Mouse (Mus musculus): Measurements from ENCODE around the gene Gprc5a. TPM values are rescaled to one million over a fixed set of nuclear protein-coding genes. Genes with fewer than 3 reads are reported as not detected.

Gene Gprc5a
- polyA plus RNA-seq, 1 experiment, result not detected

DNA sequence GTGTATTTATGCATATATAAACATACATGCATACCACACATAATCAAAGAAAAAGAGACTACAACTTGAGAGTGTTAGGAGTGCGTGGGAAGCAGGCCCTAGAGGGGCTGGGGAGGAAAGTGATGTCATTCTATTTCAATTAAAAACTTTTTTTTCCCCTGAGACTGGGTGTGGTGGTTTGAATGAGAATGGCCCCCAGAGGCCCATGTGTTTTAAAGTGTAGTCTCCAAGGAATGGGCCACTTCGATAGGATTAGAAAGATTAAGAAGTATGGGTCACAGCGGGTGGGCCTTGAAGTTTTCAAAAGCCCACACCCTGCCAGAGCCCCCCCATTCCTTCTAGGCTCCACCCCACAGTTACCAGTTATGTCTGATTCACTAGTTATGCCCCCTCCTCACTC, 26.8 kb upstream of the Gprc5a start:
- TF ChIP-seq TAL1 (IDR thresholded peaks at IDR 0.05; ENCODE audit: low read length) (no peak), GATA1 (IDR thresholded peaks at IDR 0.05; ENCODE audit: low read length) (no peak)
- H3K4me1 ChIP-seq (ENCODE audit: control insufficient read depth), result no peaks in the 10 kb centered on the region
- peaks cover 24% of the 10 kb centered on the region for H3K27me3 ChIP-seq (ENCODE audit: control insufficient read depth)
- H3K36me3 ChIP-seq (ENCODE audit: control insufficient read depth), result no peaks in the 10 kb centered on the region
- H3K4me3 ChIP-seq (replicated peaks), result no peak overlapping the region
- no peaks in the 10 kb centered on the region for H3K9me3 ChIP-seq (ENCODE audit: control insufficient read depth, low read length)

DNA sequence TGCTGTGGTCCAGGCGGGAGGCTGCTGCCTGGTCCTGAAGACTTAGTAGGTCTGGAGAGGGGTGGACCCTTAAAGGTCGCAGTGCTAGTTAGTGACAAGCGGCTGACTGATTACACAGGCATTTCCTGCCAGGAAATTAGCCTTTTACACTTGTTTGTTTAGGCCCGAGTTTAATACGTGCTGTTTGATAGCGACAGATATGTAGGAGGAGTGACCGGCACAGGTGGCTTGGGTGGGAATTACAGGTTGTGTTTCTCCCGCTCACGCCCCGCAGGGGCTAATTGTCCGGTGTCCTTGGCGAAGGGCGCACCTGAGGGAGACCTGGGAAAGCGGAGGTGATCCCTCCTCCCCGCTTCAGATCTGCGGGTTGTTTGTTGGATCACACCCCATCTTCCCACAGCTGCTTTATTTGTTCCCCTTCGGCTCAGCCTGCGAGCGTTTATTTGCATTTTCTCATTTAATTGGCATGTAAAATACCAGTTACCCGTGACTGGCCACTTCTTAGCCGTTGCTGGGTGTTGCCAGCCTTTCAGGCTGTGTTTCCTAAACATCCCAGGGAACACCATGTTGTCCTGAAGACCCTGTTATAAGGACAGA, 25.1 kb upstream of the Gprc5a start:
- Histone ChIP-seq H3K27me3 (ENCODE audit: control insufficient read depth) (peaks cover 24% of the 10 kb centered on the region), H3K4me1 (ENCODE audit: control insufficient read depth) (no peaks in the 10 kb centered on the region)
- TF ChIP-seq TAL1 (IDR thresholded peaks at IDR 0.05; ENCODE audit: low read length), result no peak

DNA sequence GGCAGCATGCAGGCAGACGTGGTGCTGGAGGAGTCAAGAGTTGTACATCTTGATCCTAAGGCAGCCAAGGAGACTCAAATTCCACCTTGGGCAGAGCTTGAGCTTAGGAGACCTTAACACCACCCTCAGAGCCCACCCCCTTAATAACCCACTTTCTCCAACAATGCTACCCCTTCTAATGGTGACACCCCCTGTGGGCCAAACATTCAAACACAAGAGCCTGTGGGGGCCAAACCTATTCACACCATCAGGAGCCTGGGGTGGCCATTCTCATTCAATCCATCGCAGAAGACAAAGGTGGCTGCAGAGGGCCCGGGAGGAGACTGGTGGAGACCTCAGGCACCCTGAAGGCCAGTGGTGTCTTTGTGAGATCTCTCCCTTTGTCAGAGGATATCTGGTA, 23.5 kb upstream of the Gprc5a start:
- H3K4me3 ChIP-seq (replicated peaks), result no peak overlapping the region
- no peaks in the 10 kb centered on the region for H3K36me3 ChIP-seq (ENCODE audit: control insufficient read depth)
- H3K9me3 ChIP-seq (ENCODE audit: control insufficient read depth, low read length), result no peaks in the 10 kb centered on the region
- no peak for TF ChIP-seq GATA1 (IDR thresholded peaks at IDR 0.05; ENCODE audit: low read length)
- TF ChIP-seq TAL1 (IDR thresholded peaks at IDR 0.05; ENCODE audit: low read length), result no peak
- peaks cover 24% of the 10 kb centered on the region for H3K27me3 ChIP-seq (ENCODE audit: control insufficient read depth)
- H3K4me1 ChIP-seq (ENCODE audit: control insufficient read depth), result no peaks in the 10 kb centered on the region

More for the DNA sequence above, 25.1 kb upstream of the Gprc5a start:
- H3K4me3 ChIP-seq (replicated peaks), result no peak overlapping the region
- no peaks in the 10 kb centered on the region for H3K36me3 ChIP-seq (ENCODE audit: control insufficient read depth)
- H3K9me3 ChIP-seq (ENCODE audit: control insufficient read depth, low read length), result no peaks in the 10 kb centered on the region

DNA sequence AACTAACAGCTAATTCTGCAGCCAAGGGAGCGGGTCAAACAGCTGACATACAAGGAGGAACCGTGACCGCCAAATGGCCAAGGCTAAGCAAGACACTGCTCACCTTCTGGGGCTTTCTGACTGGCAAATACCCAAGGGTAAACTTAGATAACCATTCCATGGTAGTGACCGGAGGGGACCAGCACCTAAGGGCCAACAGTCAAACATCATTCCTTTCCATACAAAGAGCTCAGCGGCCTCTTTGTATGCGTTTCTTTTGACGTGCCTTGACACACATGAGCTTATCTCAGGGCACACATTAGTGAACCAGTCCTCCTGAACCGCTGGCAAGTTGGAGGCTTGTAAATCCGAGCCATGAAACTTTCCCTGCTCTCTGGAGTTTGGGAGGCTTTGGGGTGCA, 18.2 kb upstream of the Gprc5a start:
- TF ChIP-seq TAL1 (IDR thresholded peaks at IDR 0.05; ENCODE audit: low read length) (no peak), GATA1 (IDR thresholded peaks at IDR 0.05; ENCODE audit: low read length) (no peak)
- Histone ChIP-seq H3K9me3 (ENCODE audit: control insufficient read depth, low read length) (no peaks in the 10 kb centered on the region), H3K36me3 (ENCODE audit: control insufficient read depth) (no peaks in the 10 kb centered on the region), H3K4me3 (replicated peaks) (no peak overlapping the region), H3K27me3 (ENCODE audit: control insufficient read depth) (no peaks in the 10 kb centered on the region), H3K4me1 (ENCODE audit: control insufficient read depth) (no peaks in the 10 kb centered on the region)

DNA sequence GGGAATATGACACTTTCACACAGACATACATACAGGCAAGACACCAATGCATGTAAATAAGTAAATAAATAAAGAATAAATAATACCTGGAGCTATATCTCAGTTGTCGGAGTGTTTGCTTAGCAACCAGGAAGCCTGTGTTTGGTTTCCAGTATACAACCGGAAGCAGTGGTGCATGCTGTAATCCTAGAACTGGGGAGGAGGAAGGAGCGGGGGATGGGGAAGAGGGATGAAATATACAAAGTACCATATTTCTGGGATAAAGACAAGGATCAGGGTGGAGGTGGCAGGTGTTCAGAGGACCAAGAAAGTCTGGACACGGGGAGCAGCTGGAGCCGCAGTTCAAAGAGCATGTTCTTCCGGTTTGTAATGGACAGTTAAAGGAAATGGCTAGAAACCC, 16.9 kb upstream of the Gprc5a start:
- Histone ChIP-seq H3K4me1 (ENCODE audit: control insufficient read depth) (no peaks in the 10 kb centered on the region), H3K27me3 (ENCODE audit: control insufficient read depth) (no peaks in the 10 kb centered on the region), H3K4me3 (replicated peaks) (no peak overlapping the region), H3K36me3 (ENCODE audit: control insufficient read depth) (no peaks in the 10 kb centered on the region), H3K9me3 (ENCODE audit: control insufficient read depth, low read length) (no peaks in the 10 kb centered on the region)
- TF ChIP-seq TAL1 (IDR thresholded peaks at IDR 0.05; ENCODE audit: low read length) (no peak), GATA1 (IDR thresholded peaks at IDR 0.05; ENCODE audit: low read length) (no peak)

DNA sequence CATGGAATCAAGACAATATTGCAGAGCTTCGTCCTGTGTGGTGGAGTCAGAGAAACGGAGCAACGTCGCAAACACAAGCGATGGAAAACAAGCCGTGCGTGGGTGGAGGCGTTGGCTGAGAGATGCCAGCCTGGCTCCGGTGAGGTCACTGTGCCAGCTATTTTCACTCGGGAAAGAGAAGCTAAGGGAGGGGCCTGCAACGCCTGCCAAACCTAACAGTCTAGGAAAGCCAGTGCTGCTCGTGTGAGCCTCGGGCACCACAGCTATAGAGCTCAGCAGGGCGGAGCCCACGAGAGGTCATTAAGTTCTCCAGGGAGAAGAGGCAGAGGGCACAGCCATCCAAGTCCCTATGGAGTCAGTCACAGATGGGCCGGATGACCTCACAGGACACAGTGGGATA, 16.5 kb upstream of the Gprc5a start:
- peaks cover 2% of the 10 kb centered on the region; the same call in 1 of the 2 replicates for H3K4me1 ChIP-seq (ENCODE audit: control insufficient read depth)
- no peaks in the 10 kb centered on the region for H3K9me3 ChIP-seq (ENCODE audit: control insufficient read depth, low read length)
- H3K36me3 ChIP-seq (ENCODE audit: control insufficient read depth), result no peaks in the 10 kb centered on the region
- H3K4me3 ChIP-seq (replicated peaks), result no peak overlapping the region
- no peaks in the 10 kb centered on the region for H3K27me3 ChIP-seq (ENCODE audit: control insufficient read depth)
- TF ChIP-seq TAL1 (IDR thresholded peaks at IDR 0.05; ENCODE audit: low read length), result no peak
- no peak for TF ChIP-seq GATA1 (IDR thresholded peaks at IDR 0.05; ENCODE audit: low read length)

DNA sequence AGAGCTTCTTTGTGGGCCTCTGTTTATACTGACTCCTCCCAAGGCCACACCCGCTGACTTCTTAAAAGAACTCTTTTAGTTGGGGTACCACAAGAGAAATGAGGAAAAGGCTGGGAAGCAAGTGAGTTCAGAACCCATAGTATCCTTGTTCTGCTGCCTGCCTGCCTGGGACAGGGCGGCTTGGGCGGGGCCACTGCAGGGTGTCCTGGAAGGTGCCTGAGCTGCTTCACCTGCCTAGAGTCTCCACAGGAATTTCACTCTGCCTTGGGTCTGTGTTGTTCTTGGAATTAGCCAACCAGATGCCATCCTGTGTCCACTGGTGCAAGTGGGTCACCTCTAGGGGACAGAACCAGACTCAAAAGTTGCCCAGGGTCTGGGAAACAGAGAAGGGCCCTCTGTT, 11.7 kb upstream of the Gprc5a start:
- H3K4me1 ChIP-seq (ENCODE audit: control insufficient read depth), result peaks cover 2% of the 10 kb centered on the region; the same call in 1 of the 2 replicates
- no peaks in the 10 kb centered on the region for H3K36me3 ChIP-seq (ENCODE audit: control insufficient read depth)
- TF ChIP-seq GATA1 (IDR thresholded peaks at IDR 0.05; ENCODE audit: low read length), result no peak
- no peak overlapping the region for H3K4me3 ChIP-seq (replicated peaks)
- no peaks in the 10 kb centered on the region for H3K27me3 ChIP-seq (ENCODE audit: control insufficient read depth)
- no peaks in the 10 kb centered on the region for H3K9me3 ChIP-seq (ENCODE audit: control insufficient read depth, low read length)

DNA sequence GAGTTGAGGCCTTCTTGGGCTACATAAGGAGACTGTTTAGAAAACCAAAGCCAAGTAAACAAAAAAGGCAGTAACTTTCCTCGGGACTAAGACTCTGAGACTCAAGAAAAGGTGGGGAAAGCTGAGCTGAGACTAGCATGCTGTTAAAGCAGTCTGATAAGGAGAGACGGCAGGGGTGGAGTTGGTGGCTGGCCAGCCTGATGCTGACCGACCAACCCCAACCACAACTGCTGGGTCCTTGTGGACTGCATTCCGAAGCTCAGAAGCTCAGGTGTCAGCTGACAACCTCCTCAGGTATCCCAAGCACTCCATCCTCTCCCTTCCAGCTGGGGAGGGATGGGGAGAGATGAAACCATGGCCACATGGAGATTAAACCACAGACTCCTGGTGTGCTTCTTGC, 9.6 kb upstream of the Gprc5a start:
- H3K4me3 ChIP-seq (replicated peaks), result no peak overlapping the region
- no peaks in the 10 kb centered on the region for H3K36me3 ChIP-seq (ENCODE audit: control insufficient read depth)
- H3K9me3 ChIP-seq (ENCODE audit: control insufficient read depth, low read length), result no peaks in the 10 kb centered on the region
- H3K4me1 ChIP-seq (ENCODE audit: control insufficient read depth), result peaks cover 2% of the 10 kb centered on the region; the same call in 1 of the 2 replicates
- H3K27me3 ChIP-seq (ENCODE audit: control insufficient read depth), result no peaks in the 10 kb centered on the region
- TF ChIP-seq GATA1 (IDR thresholded peaks at IDR 0.05; ENCODE audit: low read length) (no peak), TAL1 (IDR thresholded peaks at IDR 0.05; ENCODE audit: low read length) (no peak)

DNA sequence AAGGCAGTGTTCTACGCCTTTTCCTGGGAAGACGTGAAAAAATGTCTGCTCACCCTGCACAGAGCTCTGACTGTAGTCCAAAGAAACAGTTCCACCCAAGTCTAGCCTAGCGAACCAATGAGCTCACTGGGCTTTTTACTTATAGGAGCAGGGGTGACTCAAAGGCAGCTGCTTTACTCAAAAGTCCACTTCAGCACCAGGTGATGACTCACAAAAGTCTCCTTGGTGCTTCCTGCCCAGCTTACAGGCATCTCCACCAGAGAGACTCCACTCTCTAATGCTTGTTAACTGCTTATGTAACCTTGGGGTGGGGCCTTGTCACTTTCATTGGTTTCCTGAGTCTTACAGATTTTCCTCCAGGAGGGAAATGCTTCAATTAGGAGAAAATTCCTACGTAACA, 4.7 kb upstream of the Gprc5a start:
- Histone ChIP-seq H3K9me3 (ENCODE audit: control insufficient read depth, low read length) (no peaks in the 10 kb centered on the region), H3K4me3 (replicated peaks) (no peak overlapping the region), H3K27me3 (ENCODE audit: control insufficient read depth) (peaks cover 11% of the 10 kb centered on the region), H3K36me3 (ENCODE audit: control insufficient read depth) (no peaks in the 10 kb centered on the region), H3K4me1 (ENCODE audit: control insufficient read depth) (peaks cover 12% of the 10 kb centered on the region)
- no peak for TF ChIP-seq GATA1 (IDR thresholded peaks at IDR 0.05; ENCODE audit: low read length)
- no peak for TF ChIP-seq TAL1 (IDR thresholded peaks at IDR 0.05; ENCODE audit: low read length)

DNA sequence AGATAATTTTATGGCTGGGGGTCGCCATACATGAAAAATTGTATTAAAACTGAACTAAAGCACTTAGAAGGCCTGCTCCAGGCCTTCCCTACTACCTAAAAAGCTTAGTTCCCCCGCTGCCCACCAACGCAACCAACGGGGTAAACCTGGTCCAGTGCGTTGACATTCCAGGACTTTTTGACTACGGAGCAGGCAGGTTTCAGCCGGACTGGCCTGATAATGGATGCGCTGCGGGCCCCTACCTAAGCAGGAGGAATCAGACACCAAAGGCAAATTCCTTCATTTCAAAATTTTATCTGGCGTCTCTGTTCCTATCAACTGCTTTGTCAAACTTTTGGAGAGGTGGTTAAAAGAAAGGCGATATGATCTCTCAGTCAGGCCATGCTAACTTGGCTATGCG, 830 bp upstream of the Gprc5a start:
- TF ChIP-seq GATA1 (IDR thresholded peaks at IDR 0.05; ENCODE audit: low read length), result no peak
- no peak for TF ChIP-seq TAL1 (IDR thresholded peaks at IDR 0.05; ENCODE audit: low read length)
- Histone ChIP-seq H3K27me3 (ENCODE audit: control insufficient read depth) (peaks cover 26% of the 10 kb centered on the region), H3K4me3 (replicated peaks) (no peak overlapping the region), H3K4me1 (ENCODE audit: control insufficient read depth) (peaks cover 16% of the 10 kb centered on the region), H3K36me3 (ENCODE audit: control insufficient read depth) (no peaks in the 10 kb centered on the region), H3K9me3 (ENCODE audit: control insufficient read depth, low read length) (no peaks in the 10 kb centered on the region)
